Mouse (Mus musculus) stomach, embryonic 15.5 days (tissue): ENCODE measurements around the gene Ggcx. TPM values are rescaled to one million over a fixed set of nuclear protein-coding genes. Genes with fewer than 3 reads are reported as not detected.
"Not testable (repeated sequence)": the region's sequence is repeated elsewhere in the genome, so short reads cannot be mapped to it uniquely, and the experiment has no call there.

Source experiments
- ATAC-seq: fragments of 200-750 bp; cut with Nextera tagmentation; 2 replicates; pipeline ENCODE4 v1.8.0; 2017; ENCODE audit warnings: low read depth, moderate number of reproducible peaks, moderate TSS enrichment; ENCODE audit not compliant: insufficient read depth, low FRiP score
- H3K27ac ChIP-seq: fragments of 300-500 bp; sonication (generic); 2 replicates; pipeline ENCODE4 v1.5.1; 2015; ENCODE audit warnings: mild to moderate bottlenecking, inconsistent platforms
- H3K27me3 ChIP-seq: fragments of 300-500 bp; sonication (generic); replicated peaks from 2 replicates; pipeline ENCODE4 v1.6.1; 2015; ENCODE audit warnings: inconsistent platforms
- H3K36me3 ChIP-seq: fragments of 300-500 bp; sonication (generic); 2 replicates; pipeline ENCODE4 v1.6.1; 2015; ENCODE audit warnings: inconsistent platforms
- H3K4me1 ChIP-seq: fragments of 300-500 bp; sonication (generic); 2 replicates; pipeline ENCODE4 v1.6.1; 2015; ENCODE audit warnings: inconsistent platforms
- H3K4me2 ChIP-seq: fragments of 300-500 bp; sonication (generic); 2 replicates; pipeline ENCODE4 v1.6.1; 2015; ENCODE audit warnings: mild to moderate bottlenecking, inconsistent platforms
- H3K4me3 ChIP-seq: fragments of 300-500 bp; sonication (generic); replicated peaks from 2 replicates; pipeline ENCODE4 v1.5.1; 2015; ENCODE audit warnings: inconsistent platforms
- H3K9ac ChIP-seq: fragments of 300-500 bp; sonication (generic); 2 replicates; pipeline ENCODE4 v1.6.1; 2015; ENCODE audit warnings: inconsistent platforms
- H3K9me3 ChIP-seq: fragments of 300-500 bp; sonication (generic); 2 replicates; pipeline ENCODE4 v1.6.1; 2016; ENCODE audit warnings: inconsistent platforms
- WGBS: fragments of 180-500 bp; shearing (Covaris S2); methylation state at CpG from one replicate; pipeline ENCODE4 v1.1.7; 2015; 5-methylcytosine and 5-hydroxymethylcytosine counted together
- polyA plus RNA-seq: library from polyadenylated mRNA; unstranded; fragments of >200 nt; fragmentation: Nextera tagmentation; extraction: Ambion mirVana; gene quantifications from 2 replicates; pipeline ENCODE4 v1.2.1, GENCODE M21; 2015

Gene Ggcx
- polyA plus RNA-seq, 1 experiment from 2014 or later, result 30.4 TPM

DNA sequence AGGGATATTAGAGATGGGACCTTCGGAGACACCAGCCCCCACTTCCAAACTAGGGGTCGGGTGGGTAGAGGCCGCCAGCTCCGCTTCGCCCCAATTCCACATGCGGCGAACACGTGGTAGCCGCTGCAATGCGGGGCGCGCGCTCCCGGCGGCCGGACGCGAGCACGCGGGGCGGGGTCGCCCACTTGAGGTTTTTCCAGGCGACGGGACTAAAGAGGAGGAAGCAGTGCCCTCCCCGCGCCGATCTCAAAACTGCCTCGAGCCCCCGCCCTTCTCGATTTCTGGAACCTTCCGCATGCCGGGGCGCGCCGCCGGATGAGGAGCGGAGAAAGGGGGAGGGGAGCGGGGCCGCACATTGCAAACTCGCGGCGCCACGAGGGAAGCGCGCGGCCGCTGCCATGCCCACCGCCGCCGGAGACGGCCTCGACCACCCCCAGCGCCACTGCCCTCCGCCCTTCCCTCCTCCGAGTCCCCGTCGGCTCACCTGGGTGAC, 24.8 kb downstream of the Ggcx start:
- H3K27ac ChIP-seq, result peak overlapping the region; percentile 100
- H3K9ac ChIP-seq, result peak overlapping the region; percentile 100
- no peaks in the 10 kb centered on the region for H3K9me3 ChIP-seq
- ATAC-seq, result peak; percentile 59
- under 1% methylated on average over 40 of the region's 57 CpGs for WGBS
- H3K27me3 ChIP-seq, result no peaks in the 10 kb centered on the region
- peak overlapping the region; percentile 99 for H3K4me3 ChIP-seq
- H3K36me3 ChIP-seq, result peaks cover 24% of the 10 kb centered on the region
- peak overlapping the region; percentile 71 for H3K4me2 ChIP-seq
- H3K4me1 ChIP-seq, result peaks cover 15% of the 10 kb centered on the region

- ATAC-seq, result peak; percentile 89
- Histone ChIP-seq H3K4me3 (peak within 1 kb of the TSS; percentile 99), H3K27ac (peak within 1 kb of the TSS; percentile 100), H3K9me3 (no peaks in the 10 kb centered on the region), H3K4me1 (peaks cover 15% of the 10 kb centered on the region), H3K27me3 (no peaks in the 10 kb centered on the region), H3K9ac (peak within 1 kb of the TSS; percentile 100), H3K36me3 (peaks cover 20% of the 10 kb centered on the region), H3K4me2 (peak within 1 kb of the TSS; percentile 83)
- WGBS, result under 1% methylated on average over 76 of the region's 77 CpGs
Observed at GRCm38 (mm10) chr6:72439355-72440185, 25.5 kb downstream of the Ggcx start, which contains the start of gene Mat2a. TSS of gene Mat2a (minus strand) at chr6:72439558.

GRCm38 (mm10) chr6:72440186-72440990, 26.3 kb downstream of the Ggcx start:
- Histone ChIP-seq H3K36me3 (peaks cover 16% of the 10 kb centered on the region), H3K27ac (peak overlapping the region; percentile 100), H3K9ac (peak overlapping the region; percentile 68), H3K4me2 (peak overlapping the region; percentile 83), H3K9me3 (no peaks in the 10 kb centered on the region), H3K4me3 (peak overlapping the region; percentile 99), H3K4me1 (peaks cover 15% of the 10 kb centered on the region), H3K27me3 (no peaks in the 10 kb centered on the region)
- 10% methylated on average over 17 of the region's 17 CpGs for WGBS
- ATAC-seq, result no peak

DNA sequence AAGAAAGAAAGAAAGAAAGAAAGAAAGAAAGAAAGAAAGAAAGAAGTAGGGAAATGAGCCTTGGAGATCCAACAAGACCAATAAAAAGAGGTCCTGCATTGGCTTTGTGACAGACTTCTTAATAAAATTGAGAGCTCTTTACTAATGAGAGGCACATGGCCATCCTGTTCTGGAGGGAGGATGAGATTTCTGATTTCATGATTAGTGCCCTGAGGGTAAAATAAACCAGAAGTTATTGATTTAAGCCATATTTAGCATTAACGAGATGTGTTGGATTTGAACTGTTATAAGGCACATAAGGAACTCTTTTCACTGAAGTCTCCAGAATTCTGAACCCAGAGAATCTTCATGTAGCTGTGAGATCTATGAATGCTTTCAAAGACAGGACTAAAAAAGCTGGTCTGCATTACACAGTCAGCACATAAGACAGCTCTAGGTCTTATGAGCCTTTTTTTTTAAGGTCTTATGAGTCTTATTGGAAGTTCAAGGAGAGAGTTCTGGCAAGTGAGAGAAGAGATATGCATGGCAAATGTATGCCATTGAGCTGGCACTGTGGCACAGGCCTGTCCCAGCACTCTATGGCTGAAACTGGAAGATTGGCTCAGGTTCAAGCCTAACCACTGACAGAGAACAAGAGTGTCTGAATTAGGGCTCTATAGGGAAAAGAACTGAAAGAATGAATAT, 29.0 kb downstream of the Ggcx start:
- Histone ChIP-seq H3K4me3 (no peak overlapping the region), H3K9ac (no peak overlapping the region), H3K27ac (no peak overlapping the region), H3K4me2 (no peak overlapping the region), H3K27me3 (no peaks in the 10 kb centered on the region), H3K4me1 (peaks cover 10% of the 10 kb centered on the region), H3K9me3 (no peaks in the 10 kb centered on the region), H3K36me3 (no peaks in the 10 kb centered on the region)
- 84% methylated on average over 1 of the region's 1 CpGs for WGBS
- no peak for ATAC-seq

- Histone ChIP-seq H3K9me3 (no peaks in the 10 kb centered on the region), H3K36me3 (no peaks in the 10 kb centered on the region), H3K27ac (no peak overlapping the region), H3K27me3 (no peaks in the 10 kb centered on the region), H3K4me1 (peaks cover 7% of the 10 kb centered on the region), H3K4me2 (no peak overlapping the region), H3K4me3 (no peak overlapping the region), H3K9ac (no peak overlapping the region)
- no peak for ATAC-seq
Observed at GRCm38 (mm10) chr6:72445011-72445410, 30.9 kb downstream of the Ggcx start.

- 84% methylated on average over 2 of the region's 2 CpGs for WGBS
- no peak for ATAC-seq
- Histone ChIP-seq H3K27ac (no peak overlapping the region), H3K36me3 (no peaks in the 10 kb centered on the region), H3K4me1 (no peaks in the 10 kb centered on the region), H3K4me2 (no peak overlapping the region), H3K27me3 (no peaks in the 10 kb centered on the region), H3K9ac (no peak overlapping the region), H3K4me3 (no peak overlapping the region), H3K9me3 (no peaks in the 10 kb centered on the region)
Observed at GRCm38 (mm10) chr6:72447487-72447886, 33.4 kb downstream of the Ggcx start.

DNA sequence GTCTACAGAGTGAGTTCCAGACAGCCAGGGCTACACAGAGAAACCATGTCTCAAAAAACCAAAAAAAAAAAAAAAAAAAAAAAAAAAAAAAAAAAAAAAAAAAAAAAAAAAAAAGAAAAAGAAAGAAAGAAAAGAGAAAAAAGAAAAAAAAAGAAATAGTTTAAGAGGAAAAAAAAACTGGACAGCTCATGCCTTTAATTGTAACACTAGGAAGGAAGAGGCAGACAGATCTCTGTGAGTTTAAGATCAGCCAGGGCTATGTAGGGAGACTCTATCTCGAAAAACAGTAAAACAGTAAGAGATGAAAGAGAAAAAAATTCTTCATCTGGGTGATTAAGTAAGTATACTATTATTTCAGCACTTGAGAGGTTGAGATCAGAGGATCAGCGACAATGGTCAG, 37.7 kb downstream of the Ggcx start:
- 73% methylated on average over 2 of the region's 2 CpGs for WGBS
- not testable (repeated sequence) for H3K9ac ChIP-seq, H3K9me3 ChIP-seq, H3K27ac ChIP-seq, H3K27me3 ChIP-seq, H3K4me3 ChIP-seq, H3K36me3 ChIP-seq, H3K4me2 ChIP-seq, ATAC-seq
- peaks cover 12% of the 10 kb centered on the region; the same call in 1 of the 2 replicates for H3K4me1 ChIP-seq

GRCm38 (mm10) chr6:72452329-72452728, 38.2 kb downstream of the Ggcx start:
- no peak overlapping the region for H3K27ac ChIP-seq
- H3K9me3 ChIP-seq, result no peaks in the 10 kb centered on the region
- no peaks in the 10 kb centered on the region for H3K27me3 ChIP-seq
- no peak overlapping the region for H3K9ac ChIP-seq
- no peak for ATAC-seq
- peaks cover 12% of the 10 kb centered on the region; the same call in 1 of the 2 replicates for H3K4me1 ChIP-seq
- no peak overlapping the region for H3K4me2 ChIP-seq
- 69% methylated on average over 2 of the region's 2 CpGs for WGBS
- H3K4me3 ChIP-seq, result no peak overlapping the region
- H3K36me3 ChIP-seq, result no peaks in the 10 kb centered on the region

DNA sequence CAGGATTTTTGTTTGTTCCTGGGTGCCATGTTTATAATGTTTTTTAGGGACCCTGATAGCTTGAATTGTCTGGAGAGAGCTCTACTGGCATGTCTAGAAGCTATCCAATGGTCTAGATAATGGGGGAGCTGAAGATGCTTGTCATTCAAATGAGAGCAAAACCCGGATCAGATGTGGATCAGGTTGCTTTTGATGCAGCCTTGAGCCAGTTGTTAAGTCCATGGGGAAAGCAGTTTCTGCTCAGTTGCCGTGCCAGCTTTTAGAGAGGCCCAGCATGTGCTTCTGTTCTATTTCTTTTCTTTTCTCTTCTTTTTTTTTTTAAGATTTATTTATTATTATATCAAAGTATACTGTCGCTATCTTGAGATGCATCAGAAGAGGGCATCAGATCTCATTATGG, 39.5 kb downstream of the Ggcx start:
- Histone ChIP-seq H3K36me3 (no peaks in the 10 kb centered on the region), H3K4me1 (peaks cover 12% of the 10 kb centered on the region; the same call in 1 of the 2 replicates), H3K9me3 (no peaks in the 10 kb centered on the region), H3K27me3 (no peaks in the 10 kb centered on the region), H3K4me3 (no peak overlapping the region), H3K4me2 (no peak overlapping the region), H3K9ac (no peak overlapping the region), H3K27ac (no peak overlapping the region)
- no peak for ATAC-seq
- 83% methylated on average over 3 of the region's 3 CpGs for WGBS

DNA sequence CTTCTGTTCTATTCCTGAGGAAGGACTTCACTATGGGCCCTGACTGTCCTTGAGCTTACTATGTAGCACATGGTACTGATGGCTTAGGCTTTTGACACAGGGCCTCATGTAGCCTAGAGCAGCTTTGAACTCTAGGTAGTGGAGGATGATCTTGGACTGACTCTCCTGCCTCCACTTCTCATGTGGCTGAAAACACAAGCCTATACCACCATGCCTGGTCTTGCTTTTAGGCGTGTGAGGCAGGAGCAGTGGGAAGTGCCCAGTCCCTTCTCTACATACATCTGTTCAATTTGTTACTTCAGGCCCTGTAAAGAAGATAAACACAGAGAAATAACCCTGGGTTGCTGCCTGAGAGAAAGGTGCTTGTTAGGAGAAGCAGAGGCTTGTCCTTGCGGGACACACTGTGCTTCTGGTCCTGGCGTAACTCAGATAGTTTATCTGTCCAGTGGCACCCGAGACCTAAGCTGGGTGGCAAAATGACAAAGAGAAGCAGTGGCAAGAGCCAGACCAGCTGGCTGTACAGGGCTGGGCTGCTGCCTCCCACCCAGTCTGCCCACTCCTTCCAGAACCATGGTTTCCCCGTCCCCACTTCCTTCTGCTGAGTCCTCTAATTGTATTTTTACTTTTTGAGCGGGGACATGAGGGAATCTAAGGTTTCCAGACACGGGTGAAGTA, 40.1 kb downstream of the Ggcx start:
- Histone ChIP-seq H3K9me3 (no peaks in the 10 kb centered on the region), H3K9ac (no peak overlapping the region), H3K27me3 (no peaks in the 10 kb centered on the region), H3K27ac (peak overlapping the region; percentile 59), H3K4me2 (no peak overlapping the region), H3K36me3 (no peaks in the 10 kb centered on the region), H3K4me3 (no peak overlapping the region), H3K4me1 (peaks cover 15% of the 10 kb centered on the region)
- WGBS, result 39% methylated on average over 7 of the region's 7 CpGs
- peak; percentile 63; the same call in 1 of the 2 replicates for ATAC-seq

- ATAC-seq, result peak; percentile 22; the same call in 1 of the 2 replicates
- H3K27me3 ChIP-seq, result no peaks in the 10 kb centered on the region
- H3K4me3 ChIP-seq, result no peak overlapping the region
- no peak overlapping the region for H3K9ac ChIP-seq
- no peaks in the 10 kb centered on the region for H3K36me3 ChIP-seq
- H3K9me3 ChIP-seq, result no peaks in the 10 kb centered on the region
- peak overlapping the region; percentile 59 for H3K27ac ChIP-seq
- H3K4me1 ChIP-seq, result peaks cover 18% of the 10 kb centered on the region
- WGBS, result 63% methylated on average over 7 of the region's 7 CpGs
- H3K4me2 ChIP-seq, result no peak overlapping the region
Observed at GRCm38 (mm10) chr6:72454833-72455373, 40.8 kb downstream of the Ggcx start.
